Mouse (Mus musculus) heart, embryonic 12.5 days (tissue): ENCODE results near the gene Rangap1. TPM values are rescaled to one million over a fixed set of nuclear protein-coding genes. Genes with fewer than 3 reads are reported as not detected.

Experiments
- ATAC-seq: fragments of 200-750 bp; cut with Nextera tagmentation; 2 replicates; pipeline ENCODE4 v1.8.0; 2017; ENCODE audit warnings: moderate TSS enrichment, moderate library complexity; ENCODE audit not compliant: insufficient number of reproducible peaks, low FRiP score
- H3K27ac ChIP-seq: fragments of 300-500 bp; sonication (generic); 2 replicates; pipeline ENCODE4 v1.5.1; 2016; ENCODE audit warnings: mild to moderate bottlenecking, moderate library complexity; ENCODE audit not compliant: poor library complexity, severe bottlenecking
- H3K27me3 ChIP-seq: fragments of 300-500 bp; sonication (generic); replicated peaks from 2 replicates; pipeline ENCODE4 v1.6.1; 2016; ENCODE audit warnings: mild to moderate bottlenecking, moderate library complexity
- H3K36me3 ChIP-seq: fragments of 300-500 bp; sonication (generic); 2 replicates; pipeline ENCODE4 v1.6.1; 2016; ENCODE audit warnings: mild to moderate bottlenecking, moderate library complexity
- H3K4me1 ChIP-seq: fragments of 300-500 bp; sonication (generic); replicated peaks from 2 replicates; pipeline ENCODE4 v1.6.1; 2016; ENCODE audit warnings: mild to moderate bottlenecking
- H3K4me2 ChIP-seq: fragments of 300-500 bp; sonication (generic); 2 replicates; pipeline ENCODE4 v1.6.1; 2016; ENCODE audit warnings: mild to moderate bottlenecking, moderate library complexity
- H3K4me3 ChIP-seq: fragments of 300-500 bp; sonication (generic); 2 replicates; pipeline ENCODE4 v1.5.1; 2016; ENCODE audit warnings: mild to moderate bottlenecking
- H3K9ac ChIP-seq: fragments of 300-500 bp; sonication (generic); 2 replicates; pipeline ENCODE4 v1.6.1; 2016; ENCODE audit warnings: mild to moderate bottlenecking, moderate library complexity
- H3K9me3 ChIP-seq: fragments of 300-500 bp; sonication (generic); replicated peaks from 2 replicates; pipeline ENCODE4 v1.6.1; 2016; ENCODE audit warnings: mild to moderate bottlenecking, moderate library complexity
- whole genome bisulfite sequencing: fragments of 180-500 bp; shearing (Covaris S2); methylation state at CpG from one replicate; pipeline ENCODE4 v1.1.7; 2016; 5-methylcytosine and 5-hydroxymethylcytosine counted together
- polyA plus RNA-seq: library from polyadenylated mRNA; unstranded; fragments of >200 nt; fragmentation: Nextera tagmentation; extraction: Ambion mirVana; gene quantifications from 2 replicates; pipeline ENCODE4 v1.2.1, GENCODE M21; 2016

Rangap1 gene
- polyA plus RNA-seq, 1 experiment from 2014 or later = 102 TPM

DNA sequence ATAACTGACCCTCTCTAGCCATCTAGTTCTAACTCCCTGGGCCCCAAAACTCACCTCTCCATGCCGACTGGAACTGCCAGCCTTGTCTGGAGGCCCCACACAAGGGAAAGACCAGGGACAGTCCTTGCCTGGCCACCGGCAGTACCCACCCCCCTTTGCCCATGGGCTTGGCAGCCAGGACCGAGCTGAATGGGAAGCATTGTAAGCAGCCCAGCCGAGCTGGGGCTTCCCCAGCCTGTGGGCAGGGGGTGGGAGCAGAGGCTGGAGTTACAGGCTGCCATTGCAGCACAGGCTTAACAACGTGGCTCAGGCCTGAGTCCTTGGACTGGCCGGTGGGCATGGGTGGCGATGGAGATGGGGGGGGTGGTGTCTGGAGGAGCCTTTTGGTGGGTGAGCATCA, 48.2 kb downstream of the Rangap1 start, which contains the start of gene Chadl:
Gene Chadl, minus strand, starts transcription at position 113 of the 400 bp plus-strand sequence.
- WGBS = 62% methylated on average over 7 of the region's 7 CpGs
- Histone ChIP-seq H3K27ac (no peak within 1 kb of the TSS), H3K4me3 (no peak within 1 kb of the TSS), H3K9ac (no peak within 1 kb of the TSS), H3K27me3 (peaks cover 51% of the 10 kb centered on the region), H3K4me2 (no peak within 1 kb of the TSS), H3K4me1 (peaks cover 18% of the 10 kb centered on the region), H3K36me3 (no peaks in the 10 kb centered on the region), H3K9me3 (0 out of 2 replicates have a peak, but pooled peaks cover 4% of the 10 kb centered on the region)
- ATAC-seq = no peak

GRCm38 (mm10) chr15:81694891-81695290, 50.4 kb downstream of the Rangap1 start:
- Histone ChIP-seq H3K4me2 (peak overlapping the region; percentile 86), H3K4me3 (peak overlapping the region; percentile 58), H3K36me3 (no peaks in the 10 kb centered on the region), H3K9me3 (no peaks in the 10 kb centered on the region), H3K9ac (peak overlapping the region; percentile 77), H3K27me3 (peaks cover 60% of the 10 kb centered on the region), H3K4me1 (peaks cover 18% of the 10 kb centered on the region), H3K27ac (no peak overlapping the region)
- no peak for ATAC-seq
- WGBS = 16% methylated on average over 19 of the region's 19 CpGs

DNA sequence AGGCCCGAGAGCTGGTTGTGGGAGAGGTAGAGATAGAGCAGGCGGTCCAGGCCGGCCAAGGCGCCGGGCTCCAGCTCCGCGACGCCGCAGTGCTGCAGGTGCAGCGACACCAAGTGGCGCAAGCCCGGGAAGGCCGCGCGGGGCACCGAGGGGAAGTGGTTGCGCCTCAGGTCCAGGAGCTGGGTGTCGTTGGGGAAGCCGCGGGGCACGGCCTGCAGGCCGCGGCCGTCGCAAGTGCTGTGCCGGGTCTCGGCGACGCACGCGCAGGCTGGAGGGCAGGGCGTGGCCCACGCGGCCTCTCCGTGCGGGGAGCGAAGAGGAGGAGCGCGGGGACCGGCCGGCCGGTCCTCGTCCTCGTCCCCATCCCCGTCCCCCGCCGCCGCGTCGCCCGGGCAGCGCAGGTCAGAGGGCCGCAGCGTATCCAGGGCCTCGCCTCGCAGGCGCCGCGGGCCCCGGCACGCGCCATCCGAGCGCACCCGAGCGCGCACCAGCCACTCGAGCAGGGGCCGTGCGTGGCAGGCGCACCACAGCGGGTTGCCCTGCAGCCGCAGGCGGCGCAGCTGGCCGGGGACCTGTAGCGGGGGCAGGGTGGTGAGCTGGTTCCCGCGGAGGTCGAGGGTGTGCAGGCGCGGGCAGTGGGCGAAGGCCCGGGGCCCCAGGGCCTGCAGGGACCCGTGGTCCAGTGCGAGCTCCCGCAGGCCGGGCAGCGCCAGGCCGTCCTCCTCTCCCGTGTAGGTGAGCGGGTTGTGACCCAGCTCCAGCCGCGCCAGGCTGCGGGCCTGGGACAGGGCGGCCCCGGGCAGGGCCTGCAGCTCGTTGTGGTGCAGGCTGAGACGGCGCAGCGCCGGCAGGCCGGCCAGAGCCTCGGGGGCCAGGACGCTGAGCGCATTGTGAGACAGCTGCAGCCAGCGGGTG, 51.1 kb downstream of the Rangap1 start:
- Histone ChIP-seq H3K9ac (peak overlapping the region; percentile 77), H3K4me1 (peaks cover 18% of the 10 kb centered on the region), H3K27me3 (peaks cover 60% of the 10 kb centered on the region), H3K9me3 (no peaks in the 10 kb centered on the region), H3K27ac (no peak overlapping the region), H3K4me2 (peak overlapping the region; percentile 86), H3K4me3 (peak overlapping the region; percentile 58), H3K36me3 (no peaks in the 10 kb centered on the region)
- ATAC-seq = peak; percentile 79
- under 1% methylated on average over 102 of the region's 107 CpGs for WGBS

DNA sequence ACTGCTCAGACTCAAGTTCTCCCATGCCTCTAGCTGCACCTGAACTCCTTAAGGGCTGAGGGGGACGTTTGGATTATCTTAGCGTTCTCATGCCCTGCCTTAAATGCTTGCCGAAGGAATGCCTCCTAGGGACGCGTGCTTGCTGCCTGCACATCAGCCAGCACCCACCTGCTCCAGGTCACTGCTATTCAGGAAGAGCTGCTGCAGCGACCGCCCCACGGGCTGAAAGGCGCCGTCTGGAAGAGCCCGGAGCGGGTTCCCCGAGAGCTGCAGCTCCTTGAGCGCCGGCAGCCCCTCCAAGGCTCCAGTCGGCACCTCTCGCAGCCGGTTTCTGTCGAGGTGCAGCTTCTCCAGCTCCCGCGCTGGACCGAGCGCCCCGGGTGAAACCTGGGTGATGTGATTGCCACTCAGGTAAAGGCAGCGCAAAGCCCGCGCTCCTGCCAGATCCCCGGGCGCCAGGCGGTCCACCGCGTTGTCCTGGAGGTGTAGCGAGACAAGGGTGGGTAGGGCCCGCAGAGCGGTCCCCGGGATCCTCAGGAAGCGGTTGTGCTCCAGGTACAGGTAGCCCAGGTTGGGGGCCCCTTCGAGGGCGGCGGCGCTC, 51.9 kb downstream of the Rangap1 start:
- Histone ChIP-seq H3K4me1 (peaks cover 18% of the 10 kb centered on the region), H3K9ac (peak overlapping the region; percentile 77), H3K9me3 (no peaks in the 10 kb centered on the region), H3K36me3 (0 out of 2 replicates have a peak, but pooled peaks cover 2% of the 10 kb centered on the region), H3K27ac (no peak overlapping the region), H3K4me3 (peak overlapping the region; percentile 58), H3K27me3 (peaks cover 60% of the 10 kb centered on the region), H3K4me2 (peak overlapping the region; percentile 86)
- no peak for ATAC-seq
- WGBS = 5% methylated on average over 41 of the region's 41 CpGs

DNA sequence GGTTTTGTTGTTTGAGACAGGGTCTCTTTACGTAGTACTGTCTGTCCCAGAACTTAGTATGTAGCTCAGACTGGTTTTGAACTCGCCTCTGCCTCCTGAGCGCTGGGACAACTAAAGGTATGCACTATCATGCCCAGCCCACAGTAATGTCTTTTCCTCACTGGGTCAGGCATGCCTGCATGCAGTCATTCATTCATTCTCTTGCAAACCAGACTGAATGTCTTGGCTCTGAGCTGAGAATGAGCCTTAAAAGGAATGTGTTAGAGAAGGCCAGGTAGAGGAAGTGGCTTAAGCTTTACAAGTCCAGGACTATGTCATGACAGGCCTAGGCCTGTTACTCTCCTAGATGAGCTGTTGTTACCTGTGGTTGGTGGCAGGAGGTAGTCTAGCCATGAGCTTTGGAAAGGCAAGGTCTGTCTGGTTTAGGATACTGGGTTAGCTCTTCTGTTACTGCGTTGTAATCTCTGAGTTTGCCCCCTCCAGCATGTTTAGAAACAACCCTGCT, 65.0 kb downstream of the Rangap1 start:
- Histone ChIP-seq H3K27ac (no peak overlapping the region), H3K27me3 (no peaks in the 10 kb centered on the region), H3K36me3 (peaks cover 83% of the 10 kb centered on the region), H3K4me1 (no peaks in the 10 kb centered on the region; the same call in 1 of the 2 replicates), H3K9me3 (no peaks in the 10 kb centered on the region), H3K4me2 (no peak overlapping the region), H3K4me3 (no peak overlapping the region), H3K9ac (no peak overlapping the region)
- 93% methylated on average over 4 of the region's 4 CpGs for WGBS
- no peak for ATAC-seq

- H3K4me1 ChIP-seq = no peaks in the 10 kb centered on the region; the same call in 1 of the 2 replicates
- H3K4me3 ChIP-seq = no peak overlapping the region
- ATAC-seq = peak; percentile 53
- H3K36me3 ChIP-seq = peaks cover 63% of the 10 kb centered on the region
- H3K9me3 ChIP-seq = no peaks in the 10 kb centered on the region
- no peaks in the 10 kb centered on the region for H3K27me3 ChIP-seq
- no peak overlapping the region for H3K9ac ChIP-seq
- peak overlapping the region; percentile 66 for H3K27ac ChIP-seq
- H3K4me2 ChIP-seq = no peak overlapping the region
- WGBS = 63% methylated on average over 3 of the region's 3 CpGs
Observed at GRCm38 (mm10) chr15:81676637-81677036, 68.7 kb downstream of the Rangap1 start.

DNA sequence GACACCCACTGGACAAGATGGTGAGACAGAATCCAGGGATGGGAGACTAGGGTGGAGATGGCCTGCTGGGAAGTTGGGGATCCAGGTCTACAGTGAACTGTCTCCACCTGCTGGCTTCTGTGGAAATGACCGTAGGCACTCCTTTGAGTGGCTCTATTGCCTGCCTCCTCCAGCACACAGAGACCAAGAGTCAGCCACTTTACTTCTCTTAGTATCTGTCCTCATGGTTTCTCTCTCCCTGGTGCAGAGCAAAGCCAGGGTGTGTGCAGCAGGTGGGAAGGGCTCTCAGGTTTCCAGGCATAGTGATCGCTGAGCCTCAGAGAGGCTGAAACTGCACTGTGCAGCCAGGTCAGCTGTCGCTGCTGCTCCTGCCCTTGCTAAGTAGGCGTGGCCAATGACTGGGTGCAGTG, 75.1 kb downstream of the Rangap1 start:
- H3K4me2 ChIP-seq = no peak overlapping the region
- H3K9me3 ChIP-seq = no peaks in the 10 kb centered on the region
- no peak overlapping the region for H3K9ac ChIP-seq
- no peak overlapping the region for H3K27ac ChIP-seq
- peaks cover 55% of the 10 kb centered on the region for H3K36me3 ChIP-seq
- WGBS = 73% methylated on average over 4 of the region's 4 CpGs
- no peak overlapping the region for H3K4me3 ChIP-seq
- H3K27me3 ChIP-seq = no peaks in the 10 kb centered on the region
- no peak for ATAC-seq
- H3K4me1 ChIP-seq = no peaks in the 10 kb centered on the region

- Histone ChIP-seq H3K27ac (no peak overlapping the region), H3K36me3 (peaks cover 39% of the 10 kb centered on the region), H3K9me3 (no peaks in the 10 kb centered on the region), H3K4me2 (no peak overlapping the region), H3K4me1 (peaks cover 7% of the 10 kb centered on the region), H3K4me3 (no peak overlapping the region), H3K27me3 (no peaks in the 10 kb centered on the region), H3K9ac (no peak overlapping the region)
- WGBS = 86% methylated on average over 10 of the region's 10 CpGs
- no peak for ATAC-seq
Observed at GRCm38 (mm10) chr15:81666957-81667356, 78.4 kb downstream of the Rangap1 start.

- ATAC-seq = peak; percentile 98
- Histone ChIP-seq H3K4me2 (peak within 1 kb of the TSS; percentile 96), H3K4me3 (peak within 1 kb of the TSS; percentile 97), H3K9me3 (no peaks in the 10 kb centered on the region), H3K27me3 (no peaks in the 10 kb centered on the region), H3K9ac (peak within 1 kb of the TSS; percentile 82), H3K27ac (peak within 1 kb of the TSS; percentile 49; the same call in 1 of the 2 replicates), H3K36me3 (peaks cover 22% of the 10 kb centered on the region), H3K4me1 (peaks cover 7% of the 10 kb centered on the region)
- under 1% methylated on average over 55 of the region's 55 CpGs for WGBS
Observed at GRCm38 (mm10) chr15:81663697-81664561, 81.4 kb downstream of the Rangap1 start, which contains the start of gene L3mbtl2. Gene L3mbtl2 (plus strand): TSS chr15:81663889.

GRCm38 (mm10) chr15:81663281-81663680, 82.0 kb downstream of the Rangap1 start:
- WGBS = 56% methylated on average over 10 of the region's 10 CpGs
- Histone ChIP-seq H3K4me1 (peaks cover 7% of the 10 kb centered on the region), H3K27me3 (no peaks in the 10 kb centered on the region), H3K4me3 (peak overlapping the region; percentile 97), H3K27ac (no peak overlapping the region), H3K9me3 (no peaks in the 10 kb centered on the region), H3K36me3 (peaks cover 16% of the 10 kb centered on the region), H3K9ac (no peak overlapping the region), H3K4me2 (peak overlapping the region; percentile 96)
- ATAC-seq = no peak
